Mouse (Mus musculus): ENCODE measurements at regions not wholly inside any gene's neighbourhood (a gene's known extent, or its start where the extent isn't known, plus 50 kb on each side); places are given as distances from the start of the nearest gene placed in this dataset.

- TF ChIP-seq EP300 (IDR thresholded peaks at IDR 0.05; ENCODE audit: insufficient read depth, low read depth, low read length) = no peak
- TF ChIP-seq CTCF (IDR thresholded peaks at IDR 0.05; ENCODE audit: low read depth, low read length) = no peak
Measured at GRCm38 (mm10) chr14:24872931-24873330, 386.0 kb downstream of the Rps24 start.
